Mouse (Mus musculus) adrenal gland, postnatal 25 days (tissue): Measurements from ENCODE around the gene 1110051M20Rik. TPM values are rescaled to one million over a fixed set of nuclear protein-coding genes. Genes with fewer than 3 reads are reported as not detected.
A peak's percentile ranks its signal among the peaks of the same experiment; 100 is the strongest.

Source experiments
- DNase-seq: peaks from one replicate; pipeline ENCODE4 v3.0.0; 2021; ENCODE audit warnings: mixed read lengths
- total RNA-seq: library from RNA; stranded (reverse); gene quantifications from 2 replicates; pipeline ENCODE4 v1.2.3, GENCODE M21; 2021

Gene 1110051M20Rik
- total RNA-seq, 1 experiment from 2014 or later, result 20.7 TPM

DNA sequence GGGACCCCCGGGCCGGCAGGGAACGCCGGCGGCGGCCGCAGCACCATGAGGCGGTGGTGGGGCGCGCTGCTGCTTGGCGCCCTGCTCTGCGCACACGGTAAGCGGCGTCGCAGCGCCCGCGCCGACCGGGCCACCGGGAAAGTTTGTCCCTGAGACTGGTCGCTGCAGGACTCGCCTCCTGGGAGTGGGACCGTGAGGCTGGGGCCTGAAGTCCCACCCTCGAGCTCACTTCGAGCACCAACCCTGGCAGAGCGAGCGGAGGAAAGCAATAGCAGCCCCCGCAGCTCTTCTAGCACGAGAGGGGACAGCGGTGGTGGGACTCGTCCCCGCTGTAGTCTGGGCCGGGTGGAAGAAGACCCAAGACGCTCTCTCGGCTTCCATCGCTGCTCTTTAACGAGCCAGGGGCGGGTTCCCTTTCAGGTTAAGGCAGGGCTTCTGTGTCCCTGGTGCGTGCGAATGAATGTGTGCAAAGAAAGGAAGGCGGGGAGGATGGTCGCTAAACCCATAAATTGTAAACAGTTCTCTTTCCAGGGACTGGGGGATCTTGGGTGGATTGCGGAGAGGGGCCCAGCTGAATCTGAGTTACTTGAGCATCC, 13.2 kb upstream of the 1110051M20Rik start:
- DNase-seq, result peak; percentile 15

DNA sequence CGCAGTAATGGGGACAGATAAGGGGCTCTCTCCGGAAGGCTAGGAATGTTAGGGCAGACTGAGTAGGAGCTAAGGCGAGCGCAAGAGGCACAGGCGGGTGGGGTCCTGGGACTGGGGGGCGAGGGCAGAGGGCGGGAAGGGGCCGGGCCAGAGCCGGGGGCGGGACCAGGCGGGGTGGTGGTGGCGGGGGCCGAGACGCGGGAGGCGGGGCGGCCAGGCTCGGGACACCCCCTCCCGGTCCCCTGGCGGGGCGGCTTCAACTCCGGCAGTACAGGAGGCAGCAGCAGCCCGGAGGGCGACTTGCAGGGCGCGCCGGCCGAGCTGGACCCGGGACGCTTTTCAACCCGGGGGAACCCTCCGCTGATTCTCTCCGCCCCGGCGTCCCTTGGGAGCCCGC, 12.8 kb upstream of the 1110051M20Rik start, which contains the start of gene Lrp4:
TSS of gene Lrp4 (plus strand) at position 253 of the 397 bp plus-strand sequence.
- DNase-seq, result peak; percentile 77

DNA sequence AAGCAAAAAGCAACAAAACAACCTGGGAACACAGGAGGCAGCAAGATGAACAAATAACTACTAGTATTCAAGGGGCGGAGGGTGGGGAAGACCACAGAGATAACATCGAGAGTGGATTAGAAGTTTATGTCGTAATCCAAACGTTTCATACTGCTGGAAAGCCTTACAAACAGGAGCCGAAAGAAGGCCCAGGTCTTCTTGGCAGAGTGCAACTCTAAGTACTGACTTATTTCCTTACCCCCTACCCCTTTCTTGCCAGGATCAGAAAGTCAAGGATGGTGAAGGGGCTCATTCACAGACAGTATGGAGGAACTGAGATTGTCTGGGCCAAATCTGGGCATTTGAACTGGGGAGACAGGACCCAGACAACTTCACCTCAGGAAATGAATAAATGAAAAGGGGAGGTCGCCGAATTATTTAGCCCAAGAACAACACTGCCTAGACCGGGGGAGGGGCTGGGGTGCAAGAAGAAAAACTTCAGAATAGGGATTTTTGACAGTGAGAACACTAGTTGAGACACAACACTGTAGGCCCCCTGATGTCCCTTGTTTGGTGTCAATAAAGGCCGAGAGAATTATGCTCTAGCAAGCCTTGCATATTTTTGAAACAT, 12.1 kb upstream of the 1110051M20Rik start:
- DNase-seq, result no peak

DNA sequence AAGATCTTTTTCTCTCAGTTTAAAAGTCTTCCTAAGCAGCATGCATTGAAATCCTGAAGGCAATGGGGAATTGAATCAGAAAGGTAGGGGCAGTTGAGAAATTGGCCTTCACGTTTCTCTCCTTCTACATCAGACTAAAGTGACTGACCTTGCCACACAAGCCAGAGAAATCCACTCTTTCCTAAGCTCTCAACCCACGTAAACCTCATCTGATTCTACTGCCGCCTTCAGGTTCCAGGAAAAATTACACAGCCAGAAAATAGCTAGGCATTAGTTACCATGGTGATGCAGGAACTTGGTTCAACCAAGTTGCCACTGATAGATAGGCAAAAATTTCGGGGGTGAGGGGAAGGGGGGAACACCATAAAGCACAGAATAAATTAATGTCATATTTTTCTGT, 11.3 kb upstream of the 1110051M20Rik start:
- DNase-seq, result no peak

DNA sequence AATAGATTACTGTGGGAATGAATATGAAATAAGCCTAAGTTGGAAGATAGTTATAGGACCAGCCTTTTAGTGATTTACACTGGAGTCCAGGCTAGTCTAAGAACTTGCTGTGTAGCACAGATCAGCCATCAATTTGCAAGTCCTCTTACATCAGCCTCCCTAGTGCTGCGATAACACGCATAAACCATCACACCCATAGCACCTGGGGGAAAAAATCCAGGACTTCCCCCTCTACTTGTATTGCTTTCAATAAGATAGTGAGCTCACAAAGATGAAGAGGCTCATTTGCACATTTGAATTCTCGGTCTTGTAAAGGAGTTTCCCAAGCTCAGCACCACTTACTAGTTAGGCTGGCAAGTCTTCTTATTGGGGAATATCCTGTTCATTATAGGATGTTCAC, 9.9 kb upstream of the 1110051M20Rik start:
- DNase-seq, result no peak

DNA sequence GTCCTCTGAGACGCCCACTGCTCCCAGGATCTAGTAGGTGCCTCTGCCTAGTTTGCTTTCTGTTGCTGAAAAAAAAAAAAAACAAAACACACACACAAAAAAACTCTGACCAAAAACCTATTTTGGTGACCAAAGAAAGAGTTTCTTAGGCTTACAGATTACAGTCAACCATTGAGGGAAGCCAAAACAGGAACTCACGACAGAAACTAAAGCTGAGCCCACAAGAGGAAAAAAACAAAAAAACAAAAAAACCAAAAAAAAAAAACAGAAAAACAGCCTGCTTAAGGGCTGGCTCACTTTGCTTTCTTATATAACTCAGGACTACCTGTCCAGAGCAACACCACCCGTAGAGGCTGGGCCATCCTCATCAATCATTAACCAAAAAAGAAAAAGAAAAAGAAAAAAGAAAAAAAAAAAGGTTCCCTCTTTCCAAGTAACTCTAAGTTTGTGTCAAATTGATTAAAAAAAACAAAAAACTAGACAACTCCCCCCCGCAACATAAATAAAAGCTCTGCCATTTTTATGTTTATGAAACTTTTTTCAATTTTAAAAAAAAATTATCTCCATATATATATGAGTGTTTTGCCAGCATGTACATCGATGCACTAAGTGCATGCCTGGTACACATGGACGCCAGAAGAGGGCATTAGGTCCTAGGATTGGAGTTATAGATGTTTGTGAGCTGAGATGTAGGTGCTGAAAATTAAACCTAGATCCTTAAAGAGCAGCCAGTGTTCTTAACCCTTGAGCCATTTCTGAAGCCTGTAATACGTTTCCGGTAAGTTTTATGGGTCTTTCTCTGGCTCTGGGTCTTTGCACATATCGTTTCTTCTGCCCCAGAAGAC, 8.9 kb upstream of the 1110051M20Rik start:
- no peak for DNase-seq

DNA sequence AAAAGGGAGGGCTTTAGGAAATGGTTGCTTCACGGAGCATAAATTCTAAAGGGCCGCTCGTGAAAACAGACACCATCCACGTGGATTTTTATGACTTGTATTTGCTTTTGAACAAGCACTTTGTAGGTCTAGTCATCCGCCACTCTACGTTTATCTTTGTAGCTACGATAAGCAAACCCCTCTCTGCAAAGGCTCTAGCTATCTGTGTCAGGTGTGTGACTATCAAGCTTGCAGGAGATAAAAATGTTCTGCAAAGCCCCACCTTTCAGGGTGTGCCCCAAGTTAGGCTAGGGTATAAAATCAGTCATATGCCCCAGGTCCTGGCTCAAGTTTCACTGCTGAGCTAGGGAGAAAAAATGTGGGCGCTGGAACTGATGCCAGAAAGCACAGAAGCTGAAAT, 8.2 kb upstream of the 1110051M20Rik start:
- no peak for DNase-seq

DNA sequence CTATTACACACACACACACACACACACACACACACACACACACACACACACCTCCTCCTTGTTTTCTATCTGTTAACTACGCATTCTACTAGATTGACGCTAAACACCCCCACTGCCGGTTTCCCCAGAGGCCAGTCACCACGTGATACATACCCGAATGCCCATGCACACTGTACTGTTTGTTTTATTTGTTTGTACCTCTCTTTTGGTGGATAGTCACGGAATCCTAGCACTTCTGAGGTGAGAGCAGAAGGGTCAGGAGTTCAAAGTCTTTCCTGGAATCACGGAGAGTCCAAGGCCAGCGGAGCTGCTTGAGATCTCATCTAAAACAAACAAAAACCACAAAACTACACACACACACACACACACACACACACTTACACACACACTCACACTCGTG, 5.8 kb upstream of the 1110051M20Rik start:
- DNase-seq, result no peak

DNA sequence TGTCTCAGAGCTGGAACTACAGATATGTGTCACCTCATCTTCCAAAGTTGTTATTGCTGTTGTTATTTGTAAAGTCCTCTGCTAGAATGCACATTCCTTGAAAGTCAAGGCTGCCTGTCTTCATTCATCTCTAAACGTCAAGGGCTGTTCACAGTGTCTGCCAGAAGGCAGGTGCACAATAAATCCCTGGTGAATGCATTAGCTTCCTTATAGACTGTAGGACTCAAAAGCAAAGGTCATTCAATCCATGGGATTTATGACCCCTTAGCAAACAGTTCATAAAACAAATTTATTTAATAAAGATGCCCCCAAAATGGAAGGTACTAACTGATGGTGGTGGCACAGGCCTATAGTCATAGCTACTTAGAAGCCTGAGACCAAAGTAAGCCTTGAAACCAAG, 5.2 kb upstream of the 1110051M20Rik start:
- DNase-seq, result no peak

DNA sequence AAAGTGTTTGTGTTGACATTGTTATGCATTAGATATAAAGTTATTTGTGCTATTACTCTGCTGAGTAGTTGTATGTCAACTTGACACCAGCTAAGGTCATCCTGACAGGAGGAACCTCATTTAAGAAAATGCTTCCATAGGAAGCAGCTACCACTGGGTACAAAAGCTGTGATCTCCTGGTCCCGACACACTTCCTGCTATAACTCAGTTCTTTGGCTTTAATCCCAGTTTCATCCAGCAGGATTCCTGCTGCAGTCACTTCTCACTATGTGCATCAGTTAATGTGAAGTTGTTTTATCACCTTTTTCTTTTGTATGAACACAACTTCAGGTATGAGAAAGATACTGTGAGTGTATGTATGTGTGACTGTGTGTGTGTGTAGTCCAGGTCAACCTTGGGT, 2.3 kb downstream of the 1110051M20Rik start:
- no peak for DNase-seq

DNA sequence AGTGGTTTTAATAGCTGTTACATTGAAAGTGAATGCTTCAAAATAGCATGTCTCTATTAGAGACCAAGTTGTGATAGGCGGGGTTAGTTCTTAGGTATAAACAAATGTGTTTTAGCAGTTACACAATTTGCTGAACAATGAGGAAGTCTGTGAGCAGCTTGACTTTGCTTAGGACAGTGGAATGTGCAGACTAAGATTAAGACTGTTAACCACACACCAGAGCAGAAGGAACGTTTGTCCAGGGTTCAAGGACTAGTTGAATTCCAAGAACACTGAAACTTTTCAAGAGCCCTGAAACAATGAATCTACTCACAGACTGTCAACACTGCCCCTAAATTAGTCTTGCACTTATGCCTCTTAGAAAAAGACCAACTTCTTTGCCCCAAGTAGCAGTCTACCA, 2.8 kb downstream of the 1110051M20Rik start:
- DNase-seq, result no peak

DNA sequence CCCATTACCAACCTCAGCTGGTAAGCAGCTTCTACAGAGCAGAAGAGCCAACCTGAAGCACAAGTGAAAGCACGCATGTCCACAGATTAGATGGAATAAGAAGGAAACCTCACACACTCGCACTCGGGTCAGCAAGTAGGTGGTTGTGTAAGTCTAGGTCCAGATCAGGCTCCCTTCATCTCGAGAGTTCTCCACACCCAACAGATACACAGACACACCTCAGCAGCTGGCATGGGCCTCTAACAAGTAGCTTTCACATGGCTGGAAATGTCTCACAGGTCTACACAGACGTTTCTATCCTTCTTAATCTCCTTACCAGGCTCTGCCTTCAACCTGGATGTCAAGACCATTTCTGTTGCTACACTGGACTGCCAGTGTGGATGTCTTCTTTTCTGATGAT, 3.8 kb downstream of the 1110051M20Rik start:
- DNase-seq, result no peak

DNA sequence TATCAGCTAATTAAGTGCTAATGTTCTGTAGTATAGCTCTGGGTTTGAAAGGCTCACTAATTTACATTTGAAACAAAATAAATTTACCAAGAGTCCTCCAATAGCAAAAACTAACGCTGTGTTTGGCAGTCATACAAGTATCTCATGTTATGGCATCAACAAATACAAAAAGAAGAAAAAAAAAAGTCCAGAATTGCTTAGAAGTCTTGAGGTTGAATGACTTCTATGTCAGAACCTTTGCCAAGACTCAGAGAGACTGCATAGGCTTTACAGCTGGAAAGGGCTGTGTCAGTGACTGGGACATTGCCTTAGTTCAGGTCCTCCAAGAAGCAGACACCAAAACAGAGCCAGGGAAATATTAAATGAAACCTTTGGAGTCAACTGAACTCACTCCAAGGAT, 4.6 kb downstream of the 1110051M20Rik start:
- DNase-seq, result no peak

DNA sequence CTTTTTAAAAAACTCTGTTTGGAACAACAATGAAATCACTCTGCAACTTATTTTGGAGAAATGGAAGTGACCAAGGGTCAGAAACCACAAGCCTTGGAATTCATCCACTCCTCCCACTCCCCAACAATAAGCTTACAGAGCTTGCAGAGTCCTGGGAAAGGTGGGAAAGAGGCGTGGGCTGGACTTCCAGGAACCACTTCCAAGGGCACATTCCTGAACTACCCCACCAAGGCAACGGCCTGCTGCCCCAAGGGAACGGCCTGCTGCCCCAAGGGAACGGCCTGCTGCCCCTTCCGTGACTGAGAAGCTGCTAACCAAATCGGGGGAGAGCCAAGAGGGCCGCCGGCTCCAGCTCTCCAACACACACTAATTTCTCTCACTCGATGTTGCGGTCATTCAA, 5.2 kb downstream of the 1110051M20Rik start:
- no peak for DNase-seq

DNA sequence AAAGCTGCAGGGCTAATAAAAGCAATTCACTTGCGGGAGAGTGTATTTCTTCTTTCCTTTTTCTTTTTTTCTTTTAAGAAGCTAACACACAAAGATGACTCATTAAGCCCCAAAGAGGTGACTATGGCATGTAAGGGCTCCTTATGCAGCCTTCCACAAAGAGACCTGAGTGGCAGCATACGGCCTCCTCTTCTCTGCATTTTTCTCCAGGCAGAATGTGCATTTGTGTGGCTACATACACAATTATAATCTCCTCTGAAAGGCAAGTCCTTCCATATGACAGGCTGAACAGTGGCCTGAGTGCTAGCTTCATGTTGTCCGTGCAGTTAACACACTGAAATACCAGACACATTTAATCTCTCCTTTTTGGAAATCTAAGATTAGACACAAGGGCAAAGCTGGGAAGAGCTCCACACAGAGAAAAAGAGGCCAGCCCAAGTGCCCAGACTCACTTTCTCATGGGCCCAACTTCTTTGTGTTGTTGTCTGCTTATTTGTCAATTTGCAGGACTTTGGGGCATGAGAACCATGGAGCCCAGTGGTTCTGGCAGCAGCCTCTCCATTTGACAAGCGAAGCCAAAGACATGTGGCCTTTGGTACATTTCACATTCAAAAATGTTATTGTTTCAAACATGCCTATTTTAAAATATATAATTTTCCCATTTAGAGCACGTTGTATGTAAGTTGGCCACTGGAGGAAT, 7.2 kb downstream of the 1110051M20Rik start:
- DNase-seq, result no peak

DNA sequence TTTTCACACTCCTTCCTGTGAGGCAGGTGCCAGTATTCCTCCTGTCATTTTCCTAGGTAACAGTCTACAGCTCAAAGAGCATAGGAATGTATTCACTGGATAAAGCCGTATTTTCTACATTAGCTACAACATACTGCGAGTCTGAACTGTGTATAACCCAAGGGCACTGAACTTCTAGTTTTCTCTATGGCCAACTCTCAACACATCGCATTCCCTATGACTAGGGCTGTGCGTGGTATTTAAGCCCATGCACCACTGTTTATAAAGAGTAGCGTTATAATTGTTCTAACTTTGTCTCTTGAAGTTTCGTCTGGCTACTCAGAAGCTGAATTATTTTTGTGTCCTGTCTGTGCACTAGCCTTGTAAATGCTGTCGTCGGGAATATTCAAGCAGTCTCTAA, 7.8 kb downstream of the 1110051M20Rik start:
- DNase-seq, result no peak

DNA sequence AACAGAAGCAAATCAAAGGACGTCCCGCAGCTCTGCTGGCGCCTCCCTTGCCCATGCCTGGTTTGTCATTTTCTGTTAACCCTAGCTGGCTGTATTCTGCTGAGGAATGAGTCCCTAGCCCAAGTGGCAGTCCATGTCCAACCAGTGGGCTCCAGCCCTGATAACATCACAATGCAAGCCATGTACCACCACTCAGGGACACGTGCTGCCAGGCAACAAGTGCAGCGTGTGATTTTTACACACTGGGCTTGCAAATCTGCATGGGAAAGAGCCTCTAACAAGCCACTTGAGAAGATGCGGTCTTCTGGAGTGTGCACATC, 13.9 kb downstream of the 1110051M20Rik start:
- no peak for DNase-seq

DNA sequence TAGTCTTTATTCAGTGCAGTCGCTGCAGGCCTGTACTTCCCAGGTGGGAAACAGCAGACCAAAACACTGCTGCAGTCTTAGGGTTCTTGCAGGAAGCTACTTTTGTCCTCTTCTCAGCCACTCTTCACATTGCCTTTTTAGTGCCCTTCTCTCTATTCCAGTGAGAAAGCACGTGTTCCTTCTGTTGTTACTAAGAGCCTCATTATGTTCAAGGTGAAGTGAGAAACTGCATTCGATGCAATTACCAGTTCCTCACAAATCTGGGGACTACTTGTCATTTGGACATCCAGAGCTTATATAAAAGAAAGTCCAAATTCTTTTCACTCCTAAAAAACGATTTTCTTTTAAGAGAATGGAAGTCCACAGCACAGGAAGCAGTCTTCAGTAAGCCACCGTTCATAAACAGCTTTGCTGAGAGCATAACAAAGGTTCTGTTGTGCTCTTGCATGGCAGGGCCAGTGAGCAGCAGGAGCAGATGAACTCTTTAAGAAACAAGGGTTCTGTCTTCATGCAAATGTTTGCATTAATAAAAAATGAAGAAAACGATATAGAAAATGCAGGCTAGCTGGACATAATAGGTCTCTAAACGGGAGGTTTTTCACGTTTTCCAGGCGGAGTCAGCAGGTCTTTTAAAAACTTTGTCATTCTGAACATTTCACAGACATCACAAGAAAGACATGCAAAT, 14.4 kb downstream of the 1110051M20Rik start:
- no peak for DNase-seq

DNA sequence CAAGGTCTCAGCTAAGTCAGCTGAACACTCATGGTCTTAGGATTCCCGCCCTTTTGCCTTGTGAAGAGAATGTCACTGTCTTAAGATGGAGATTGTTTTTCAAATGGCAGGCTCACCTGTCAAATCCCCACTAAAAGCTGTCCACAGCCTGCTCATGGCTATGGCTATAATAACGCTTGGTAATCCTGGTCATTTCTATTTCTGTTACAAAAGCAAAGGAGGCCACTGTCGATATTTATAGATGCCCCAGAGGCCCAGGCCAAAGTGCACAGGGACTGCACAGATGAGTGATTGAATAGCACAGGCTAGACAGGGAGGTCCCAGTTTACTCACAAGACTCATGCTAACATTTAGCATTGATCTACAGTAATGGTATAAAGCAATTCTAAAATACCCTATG, 15.4 kb downstream of the 1110051M20Rik start:
- no peak for DNase-seq

DNA sequence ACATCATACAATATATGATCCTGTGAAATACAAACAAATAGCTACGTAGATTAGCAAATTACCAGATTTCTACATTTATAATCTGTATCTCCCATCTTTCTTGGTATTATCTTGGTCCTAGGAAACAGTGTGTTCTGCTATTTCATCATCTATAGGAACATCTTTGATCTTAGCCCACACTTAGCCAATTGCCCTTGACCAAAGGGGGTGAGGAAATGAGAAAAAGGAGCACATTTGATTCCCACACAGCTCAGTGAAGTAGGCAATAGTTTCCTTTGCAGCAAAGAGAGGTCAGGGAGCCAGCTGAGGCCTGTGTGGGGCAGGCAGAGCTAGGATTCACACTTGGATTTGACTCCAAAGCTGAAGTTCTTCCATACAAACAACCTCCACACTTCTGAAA, 18.2 kb downstream of the 1110051M20Rik start:
- no peak for DNase-seq

DNA sequence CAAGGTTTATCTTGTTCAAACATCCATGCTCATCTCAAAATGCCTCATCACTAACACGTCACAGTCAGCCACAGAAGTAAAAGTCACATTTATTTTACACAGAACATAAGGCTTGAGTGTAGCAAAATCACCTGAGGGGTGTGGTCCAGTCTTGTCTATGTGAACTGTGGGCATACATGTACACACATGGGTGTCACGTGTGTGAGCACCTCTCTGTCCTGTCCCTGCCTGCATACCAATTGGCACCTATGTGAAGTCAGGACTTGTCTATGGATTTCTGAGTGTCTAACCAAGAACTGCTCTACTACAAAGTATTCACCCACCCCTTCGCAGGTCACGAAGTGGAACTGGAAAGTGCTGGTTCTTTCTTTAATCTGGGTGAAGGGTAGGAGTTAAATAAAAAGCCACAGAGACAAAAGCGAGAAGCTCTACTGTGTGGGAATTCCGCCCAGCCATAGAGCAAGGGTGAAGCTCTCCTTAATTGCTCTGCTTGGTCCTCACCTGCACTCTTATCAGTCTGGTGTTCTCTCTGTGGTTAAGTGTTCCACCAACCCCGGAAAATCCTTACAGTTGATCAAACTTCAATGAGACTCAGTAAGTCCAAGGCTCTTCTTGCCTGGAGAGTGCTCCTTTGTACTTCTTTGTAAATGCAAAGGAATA, 20.3 kb downstream of the 1110051M20Rik start:
- no peak for DNase-seq

DNA sequence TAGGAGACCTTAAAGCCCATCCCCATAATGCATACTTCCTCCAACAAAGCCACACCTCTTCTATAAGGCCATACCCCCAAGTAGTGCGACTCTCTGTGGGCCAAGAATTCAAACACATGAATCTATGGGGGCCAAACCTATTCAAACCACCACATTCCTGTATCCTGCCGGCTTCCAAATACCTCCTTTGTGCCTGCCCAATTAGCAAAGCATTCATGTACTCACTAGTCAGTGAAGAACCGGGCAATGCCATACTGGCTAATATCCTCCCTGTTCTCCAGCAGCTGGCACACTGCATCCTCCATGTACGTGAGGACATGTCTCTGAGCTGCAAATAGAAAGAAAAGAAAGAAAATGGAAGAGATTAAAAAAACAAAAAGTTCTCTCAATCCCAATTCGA, 22.9 kb downstream of the 1110051M20Rik start:
- DNase-seq, result no peak
